Comparison of ENCODE assay signal across 7 mouse cellular contexts in the genomic region with DNA sequence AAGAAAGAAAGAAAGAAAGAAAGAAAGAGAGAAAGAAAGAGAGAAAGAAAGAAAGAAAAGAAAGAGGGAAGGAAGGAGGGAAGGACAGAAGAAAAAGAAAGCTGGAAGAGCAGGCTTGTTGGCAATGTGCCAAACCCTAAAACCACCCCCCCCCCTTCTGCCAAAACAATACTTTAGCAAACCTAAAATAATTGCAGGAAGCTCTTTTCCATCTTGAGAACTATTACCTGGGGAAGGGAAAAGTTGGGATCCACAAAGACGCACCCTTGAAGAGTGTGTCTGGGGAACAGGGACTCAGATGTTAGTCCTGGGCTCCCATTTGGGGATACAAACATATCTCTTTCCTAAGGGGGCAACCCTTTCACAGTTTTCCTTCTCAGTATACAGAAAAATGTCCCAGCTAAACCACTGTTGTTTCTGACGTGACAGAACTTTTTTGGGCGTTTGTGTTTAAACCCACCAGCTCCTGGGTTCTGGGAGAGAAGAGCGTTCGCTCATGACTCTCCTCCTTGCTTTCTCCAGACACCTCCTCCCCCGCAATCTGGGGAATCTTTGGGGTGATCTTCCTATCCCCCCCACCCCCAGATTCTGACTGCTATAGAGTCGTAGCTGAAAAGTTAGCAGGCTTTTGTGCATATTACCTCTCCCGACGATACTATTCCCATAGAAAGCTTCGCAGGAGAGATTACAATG. TPM values are rescaled to one million over a fixed set of nuclear protein-coding genes. Genes with fewer than 3 reads are reported as not detected.
DNase-seq lines count a peak whose midpoint lies in the region; ATAC-seq lines count a peak whose summit lies in the region.

No protein-coding gene starts in this region.

- H3K9ac ChIP-seq in embryonic facial prominence, embryonic 11.5 days (replicated peaks; ENCODE audit: low read length) = peak overlapping the region; percentile 98
- H3K9ac ChIP-seq in hindbrain, embryonic 12.5 days = peak overlapping the region; percentile 93
- H3K9ac ChIP-seq in liver, embryonic 16.5 days (ENCODE audit: low read depth, low read length) = peak overlapping the region; percentile 68

- ATAC-seq in megakaryocyte, adult 5-6 weeks (ENCODE audit: poor library complexity, severe bottlenecking) = no peak
- ATAC-seq in embryonic facial prominence, embryonic 11.5 days (replicated peaks; ENCODE audit: insufficient number of reproducible peaks, low FRiP score, low TSS enrichment, low read depth) = no peak
- no peak for ATAC-seq in hindbrain, embryonic 12.5 days (ENCODE audit: low FRiP score)
- no peak for ATAC-seq in liver, embryonic 16.5 days (ENCODE audit: low read depth)

- peak overlapping the region; percentile 78 for H3K27ac ChIP-seq in embryonic facial prominence, embryonic 11.5 days (replicated peaks; ENCODE audit: low read depth, low read length)
- H3K27ac ChIP-seq in hindbrain, embryonic 12.5 days = peak overlapping the region; percentile 94
- H3K27ac ChIP-seq in liver, embryonic 16.5 days (ENCODE audit: low read length) = peak overlapping the region; percentile 69

- peak overlapping the region; percentile 84 for H3K4me2 ChIP-seq in embryonic facial prominence, embryonic 11.5 days (ENCODE audit: low read depth, low read length)
- peak overlapping the region; percentile 84 for H3K4me2 ChIP-seq in hindbrain, embryonic 12.5 days (replicated peaks)
- H3K4me2 ChIP-seq in liver, embryonic 16.5 days (ENCODE audit: low read depth, low read length) = peak overlapping the region; percentile 73

- DNase-seq in embryonic facial prominence, embryonic 11.5 days (ENCODE audit: low spot score) = peak; percentile 45
- no peak for DNase-seq in right cerebral cortex, postnatal 36 days (ENCODE audit: low spot score in 2 of 2)
- DNase-seq in yolk sac, embryonic 10.5 days (ENCODE audit: low spot score) = no peak

- H3K4me1 ChIP-seq in megakaryocyte, embryonic 14.5 days = peaks cover 54% of the 10 kb centered on the region
- no peaks in the 10 kb centered on the region for H3K4me1 ChIP-seq in embryonic facial prominence, embryonic 11.5 days (ENCODE audit: control insufficient read depth, insufficient read depth, low read length)
- peaks cover 31% of the 10 kb centered on the region for H3K4me1 ChIP-seq in hindbrain, embryonic 12.5 days
- H3K4me1 ChIP-seq in liver, embryonic 16.5 days (ENCODE audit: control insufficient read depth, low read depth, low read length) = peaks cover 4% of the 10 kb centered on the region; the same call in 1 of the 2 replicates

- WGBS in embryonic facial prominence, embryonic 11.5 days = 0% methylated on average over 10 of the region's 10 CpGs
- under 1% methylated on average over 10 of the region's 10 CpGs for WGBS in hindbrain, embryonic 12.5 days
- WGBS in liver, embryonic 16.5 days (ENCODE audit: insufficient replicate concordance) = 1% methylated on average over 10 of the region's 10 CpGs

- no peaks in the 10 kb centered on the region for H3K36me3 ChIP-seq in megakaryocyte, embryonic 14.5 days (replicated peaks; ENCODE audit: low read length)
- no peaks in the 10 kb centered on the region for H3K36me3 ChIP-seq in embryonic facial prominence, embryonic 11.5 days (replicated peaks; ENCODE audit: control insufficient read depth, insufficient read depth, low read depth, low read length)
- no peaks in the 10 kb centered on the region for H3K36me3 ChIP-seq in hindbrain, embryonic 12.5 days
- H3K36me3 ChIP-seq in liver, embryonic 16.5 days (ENCODE audit: control insufficient read depth, insufficient read depth) = no peaks in the 10 kb centered on the region

- H3K27me3 ChIP-seq in megakaryocyte, embryonic 14.5 days (replicated peaks) = peaks cover 55% of the 10 kb centered on the region
- peaks cover 2% of the 10 kb centered on the region; the same call in 1 of the 2 replicates for H3K27me3 ChIP-seq in embryonic facial prominence, embryonic 11.5 days (ENCODE audit: control insufficient read depth, insufficient read depth, low read length)
- peaks cover 8% of the 10 kb centered on the region; the same call in 1 of the 2 replicates for H3K27me3 ChIP-seq in hindbrain, embryonic 12.5 days
- H3K27me3 ChIP-seq in liver, embryonic 16.5 days (ENCODE audit: control insufficient read depth, insufficient read depth, low read depth, low read length) = peaks cover 56% of the 10 kb centered on the region

- no peaks in the 10 kb centered on the region for H3K9me3 ChIP-seq in megakaryocyte, embryonic 14.5 days
- H3K9me3 ChIP-seq in embryonic facial prominence, embryonic 11.5 days (replicated peaks; ENCODE audit: control insufficient read depth, low read length) = no peaks in the 10 kb centered on the region
- H3K9me3 ChIP-seq in hindbrain, embryonic 12.5 days (replicated peaks) = no peaks in the 10 kb centered on the region
- no peaks in the 10 kb centered on the region for H3K9me3 ChIP-seq in liver, embryonic 16.5 days (replicated peaks; ENCODE audit: control insufficient read depth, low read length)

- peak overlapping the region; percentile 92 for H3K4me3 ChIP-seq in megakaryocyte, embryonic 14.5 days (replicated peaks)
- peak overlapping the region; percentile 96 for H3K4me3 ChIP-seq in embryonic facial prominence, embryonic 11.5 days (ENCODE audit: low read depth, low read length)
- H3K4me3 ChIP-seq in hindbrain, embryonic 12.5 days = peak overlapping the region; percentile 74
- peak overlapping the region; percentile 71 for H3K4me3 ChIP-seq in liver, embryonic 16.5 days (ENCODE audit: low read depth, low read length)

RNA-seq across cellular contexts. Expression of gene E130114P18Rik, which starts 1.3 kb away (rescaled TPM):
- polyA plus RNA-seq in megakaryocyte, embryonic 14.5 days (2012; ENCODE audit: insufficient read depth, low replicate concordance) = not detected in 2 replicates
- total RNA-seq in megakaryocyte, adult 5-6 weeks (2015) = not detected in 2 replicates
- not detected in 2 replicates for total RNA-seq in megakaryocyte, adult 5-6 weeks (2017)
- polyA plus RNA-seq in embryonic facial prominence, embryonic 11.5 days (2014; fragmentation: Nextera tagmentation; extraction: Ambion mirVana) = 9.5 and 12.1 TPM in 2 replicates
- polyA plus RNA-seq in hindbrain, embryonic 12.5 days (2016; fragmentation: Nextera tagmentation; extraction: Ambion mirVana) = 28.0 and 28.2 TPM in 2 replicates
- 0.08 TPM in 1 of 2 replicates, not detected in the other for polyA plus RNA-seq in liver, embryonic 16.5 days (2015; fragmentation: Nextera tagmentation; extraction: Ambion mirVana)

RNA-seq across cellular contexts. Expression of gene Nfia, which starts 4.0 kb away (rescaled TPM):
- 0.02 TPM in 1 of 2 replicates, not detected in the other for polyA plus RNA-seq in megakaryocyte, embryonic 14.5 days (2012; ENCODE audit: insufficient read depth, low replicate concordance)
- total RNA-seq in megakaryocyte, adult 5-6 weeks (2015) = 17.8 TPM in 2 replicates
- total RNA-seq in megakaryocyte, adult 5-6 weeks (2017) = 3.6 and 4.6 TPM in 2 replicates
- polyA plus RNA-seq in embryonic facial prominence, embryonic 11.5 days (2014; fragmentation: Nextera tagmentation; extraction: Ambion mirVana) = 23.1 and 23.5 TPM in 2 replicates
- 58.4 and 62.7 TPM in 2 replicates for polyA plus RNA-seq in hindbrain, embryonic 12.5 days (2016; fragmentation: Nextera tagmentation; extraction: Ambion mirVana)
- 4.2 and 5.7 TPM in 2 replicates for polyA plus RNA-seq in liver, embryonic 16.5 days (2015; fragmentation: Nextera tagmentation; extraction: Ambion mirVana)
